Mouse (Mus musculus): ENCODE data around the gene Siglec1.
A peak's percentile ranks its signal among the peaks of the same experiment; 100 is the strongest.
"Not testable (repeated sequence)": the region's sequence is repeated elsewhere in the genome, so short reads cannot be mapped to it uniquely, and the experiment has no call there.

Gene Siglec1

GRCm38 (mm10) chr2:131086667-131087390 is at the start of gene Siglec1:
Siglec1 (minus strand) TSS chr2:131086765.
- DNase-seq (ENCODE audit: low read depth, low spot score) = no peak

GRCm38 (mm10) chr2:131135521-131136139 is 49.1 kb upstream of the Siglec1 start:
- no peak for DNase-seq (ENCODE audit: low read depth, low spot score)

- DNase-seq (ENCODE audit: low read depth, low spot score) = no peak
These were observed 48.3 kb upstream of the Siglec1 start for GRCm38 (mm10) chr2:131134826-131135400.

DNA sequence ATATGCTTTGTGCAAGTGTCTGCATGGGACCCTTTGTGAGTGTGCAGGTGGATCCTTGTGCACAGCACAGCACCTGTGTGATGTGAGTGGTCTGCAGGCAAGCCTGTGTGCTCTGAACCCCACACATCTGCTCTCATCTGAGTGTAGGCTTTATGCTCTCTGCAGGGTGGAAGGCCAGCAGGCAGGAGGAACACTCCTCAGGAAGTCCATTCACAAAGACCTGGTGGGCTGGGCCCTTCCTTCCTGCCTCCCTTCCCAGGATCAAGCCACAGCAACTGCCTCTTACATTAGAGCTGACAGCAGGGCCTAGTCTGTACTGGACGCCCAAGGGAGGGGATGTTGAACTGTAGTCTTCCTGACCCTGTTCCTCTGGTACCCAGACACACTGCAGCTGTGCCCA is 47.8 kb upstream of the Siglec1 start:
- DNase-seq (ENCODE audit: low read depth, low spot score) = no peak

DNA sequence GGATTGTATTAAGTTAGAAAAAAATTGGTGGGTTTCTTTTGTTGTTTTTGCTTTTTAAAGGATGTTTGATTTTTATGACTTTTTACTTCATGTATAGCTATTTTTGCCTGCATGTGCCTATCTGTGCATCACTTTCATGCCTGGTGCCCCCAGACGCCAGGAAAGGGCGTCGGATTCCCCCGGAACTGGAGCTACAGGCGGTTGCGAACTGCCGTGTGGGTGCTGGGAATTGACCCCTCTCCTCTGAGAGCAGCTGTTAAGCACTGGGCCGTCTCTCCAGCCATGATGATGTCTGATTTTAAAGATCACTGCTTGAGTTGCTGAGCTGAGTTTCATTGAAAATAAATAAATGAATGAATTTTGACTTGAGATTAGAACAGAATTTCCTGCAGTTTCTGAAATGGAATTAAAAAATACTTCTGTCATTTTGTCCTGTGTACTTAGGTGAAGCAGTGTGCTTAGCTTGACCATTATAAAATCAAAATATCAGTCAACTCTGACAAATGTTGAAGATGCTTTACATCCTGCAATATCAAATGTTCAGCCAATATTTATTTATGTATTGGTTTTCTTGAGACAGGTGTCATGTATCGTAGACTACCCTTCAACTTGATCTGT is 46.5 kb upstream of the Siglec1 start, which contains the start of gene Gm11037:
Gene Gm11037 (plus strand): TSS at position 568 of the 618 bp plus-strand sequence.
- DNase-seq (ENCODE audit: low read depth, low spot score) = no peak

GRCm38 (mm10) chr2:131132111-131132888 is 45.7 kb upstream of the Siglec1 start:
- DNase-seq (ENCODE audit: low read depth, low spot score) = no peak

- DNase-seq (ENCODE audit: low read depth, low spot score) = no peak
These were observed 44.3 kb upstream of the Siglec1 start for GRCm38 (mm10) chr2:131130849-131131248.

- no peak for DNase-seq (ENCODE audit: low read depth, low spot score)
These were observed 43.3 kb upstream of the Siglec1 start for GRCm38 (mm10) chr2:131129836-131130235.

DNA sequence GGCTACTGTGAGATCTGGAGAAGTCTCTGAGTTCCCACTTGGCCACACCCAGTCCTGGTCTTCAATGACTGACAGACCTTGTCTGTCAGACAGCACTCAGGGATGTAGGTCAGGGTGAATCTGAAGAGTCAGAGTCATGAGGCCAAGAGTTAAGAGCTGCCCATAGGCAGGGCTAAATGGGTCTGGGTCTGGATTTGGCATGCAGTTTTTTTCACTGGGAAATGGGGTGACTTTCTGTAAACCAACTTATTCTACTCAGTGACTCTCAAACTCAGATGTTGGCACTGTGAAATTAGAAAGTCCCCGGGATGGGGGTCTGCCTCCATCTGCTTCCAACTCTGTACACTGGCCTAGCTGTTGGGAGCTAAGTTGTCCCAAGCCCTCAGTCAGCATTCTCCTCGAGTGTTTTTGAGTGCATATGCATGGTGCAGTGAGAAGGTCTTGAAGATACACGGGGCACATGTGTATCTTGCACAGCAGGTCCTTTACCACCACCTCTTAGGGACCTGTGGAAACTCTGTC is 42.1 kb upstream of the Siglec1 start:
- DNase-seq (ENCODE audit: low read depth, low spot score) = no peak

GRCm38 (mm10) chr2:131128211-131128610 is 41.6 kb upstream of the Siglec1 start:
- DNase-seq (ENCODE audit: low read depth, low spot score) = no peak

DNA sequence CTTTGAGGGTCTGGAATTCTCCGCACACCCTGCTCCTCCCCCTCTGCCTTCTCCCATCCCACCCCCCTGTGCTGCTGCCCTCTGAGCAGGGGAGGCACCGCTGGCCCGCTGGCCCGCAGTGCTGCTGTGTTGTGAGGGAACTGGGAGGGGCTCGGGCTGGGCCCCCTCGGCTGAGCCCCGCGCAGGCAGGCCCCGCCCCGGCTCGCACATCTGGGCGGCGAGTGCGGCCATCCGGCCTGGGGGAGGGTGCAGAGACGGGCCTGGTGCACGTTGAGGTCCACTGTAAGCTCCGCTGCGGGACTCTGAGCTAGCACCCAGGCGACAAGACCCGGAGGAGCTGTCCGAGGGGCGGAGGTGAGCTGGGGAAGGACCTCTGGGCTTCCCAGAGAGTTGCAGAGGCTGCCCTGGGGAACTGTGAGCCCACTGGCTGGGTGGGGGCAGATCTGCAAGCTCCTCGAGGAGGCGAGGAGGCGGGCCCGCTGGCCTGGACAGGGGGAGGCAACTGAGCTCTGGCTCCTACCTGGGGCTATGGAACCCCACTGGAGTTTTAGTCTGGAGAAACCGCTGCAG is 40.7 kb upstream of the Siglec1 start, which contains the start of gene Hspa12b:
Gene Hspa12b (plus strand): TSS at position 120 of the 570 bp plus-strand sequence.
- peak; percentile 62 for DNase-seq (ENCODE audit: low read depth, low spot score)

GRCm38 (mm10) chr2:131125964-131126815 is 39.6 kb upstream of the Siglec1 start:
- DNase-seq (ENCODE audit: low read depth, low spot score) = no peak

- DNase-seq (ENCODE audit: low read depth, low spot score) = no peak
These were observed 38.8 kb upstream of the Siglec1 start for GRCm38 (mm10) chr2:131125157-131125963.

DNA sequence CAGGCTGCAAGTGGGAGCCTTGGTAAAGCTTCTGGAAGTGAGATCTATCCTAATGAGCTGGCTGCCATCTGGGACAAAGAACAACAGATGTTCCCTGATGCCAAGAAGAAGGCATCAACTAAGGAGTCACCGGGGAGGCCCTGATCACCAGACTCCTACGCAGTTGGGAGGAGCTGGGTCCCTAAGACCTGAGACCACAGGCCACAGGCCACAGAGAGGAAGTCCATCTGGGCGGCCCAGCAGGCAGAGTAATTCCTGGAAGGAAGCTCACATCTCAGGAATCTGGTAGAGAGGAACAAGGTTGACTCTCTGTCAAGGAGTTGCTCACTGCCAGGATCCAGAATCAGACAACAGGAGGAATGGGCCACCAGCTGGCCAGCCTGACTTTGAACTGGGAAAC is 37.6 kb upstream of the Siglec1 start:
- no peak for DNase-seq (ENCODE audit: low read depth, low spot score)

- DNase-seq (ENCODE audit: low read depth, low spot score) = no peak
These were observed 32.5 kb upstream of the Siglec1 start for GRCm38 (mm10) chr2:131118968-131119574.

DNA sequence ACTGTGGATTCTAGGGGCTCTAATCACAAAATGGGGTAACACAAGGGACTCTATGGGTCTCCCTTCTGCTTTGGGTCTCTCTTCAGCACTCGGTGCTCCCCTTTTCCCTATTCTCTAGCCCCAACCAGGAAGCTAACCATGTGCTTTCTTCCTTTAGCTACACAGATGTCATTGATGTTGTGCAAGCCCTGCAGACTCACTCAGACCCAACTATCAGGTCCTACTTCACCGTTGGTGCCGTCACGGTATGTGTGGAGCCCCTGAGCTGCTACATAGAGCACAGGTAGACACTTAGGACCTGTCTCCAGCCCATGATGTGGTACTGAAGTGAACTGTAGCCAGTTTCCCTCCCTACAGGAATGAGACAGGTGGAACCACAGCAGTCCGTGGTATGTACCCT is 19.4 kb upstream of the Siglec1 start:
- no peak for DNase-seq (ENCODE audit: low read depth, low spot score)

GRCm38 (mm10) chr2:131105061-131105460 is 18.5 kb upstream of the Siglec1 start:
- not testable (repeated sequence) for DNase-seq (ENCODE audit: low read depth, low spot score)

GRCm38 (mm10) chr2:131104021-131104420 is 17.5 kb upstream of the Siglec1 start:
- DNase-seq (ENCODE audit: low read depth, low spot score) = no peak

DNA sequence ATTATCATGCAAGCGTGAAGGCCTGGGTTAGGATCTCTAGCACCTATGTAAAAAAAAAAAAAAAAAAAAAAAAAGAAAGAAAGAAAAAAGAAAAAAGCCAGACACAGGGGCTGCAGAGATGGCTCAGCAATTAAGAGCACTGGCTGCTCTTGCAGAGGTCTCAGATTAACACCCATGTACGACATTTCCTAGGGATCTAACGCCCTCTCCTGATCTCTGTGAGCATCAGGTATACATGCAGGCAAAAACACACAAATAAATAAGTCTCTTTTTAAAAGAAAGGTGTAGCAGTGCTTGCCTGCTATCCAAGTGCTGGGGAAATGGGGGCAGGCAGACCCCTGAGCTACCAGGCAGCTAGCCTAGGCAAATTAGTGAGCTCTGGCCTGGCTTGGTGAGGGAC is 15.0 kb upstream of the Siglec1 start:
- no peak for DNase-seq (ENCODE audit: low read depth, low spot score)
